Mouse (Mus musculus) leukemia stem cell, adult 10-12 weeks (primary cell): Measurements from ENCODE around the gene Kcnk5. TPM values are rescaled to one million over a fixed set of nuclear protein-coding genes. Genes with fewer than 3 reads are reported as not detected.

Experiments used
- polyA plus RNA-seq: library from polyadenylated mRNA; stranded (reverse); fragments of >175 nt; gene quantifications from 2 replicates; pipeline ENCODE4 v1.2.3, GENCODE M21; 2012; ENCODE audit warnings: low replicate concordance

Kcnk5 gene
- polyA plus RNA-seq, result 10.8 and 18.9 TPM in 2 replicates

GRCm38 (mm10) chr14:20181466-20181921, at the start of gene Kcnk5:
Gene Kcnk5 (minus strand): TSS chr14:20181809.

GRCm38 (mm10) chr14:20138484-20139355, 42.9 kb downstream of the Kcnk5 start, which contains the start of gene Saysd1:
Gene Saysd1 (minus strand): TSS chr14:20138534.

Other genes starting within 250 kb of the Kcnk5 start
- gene Gng2, start 204.2 kb downstream of the Kcnk5 start, polyA plus RNA-seq, result 0.29 and 0.83 TPM in 2 replicates
- 8.4 and 9.9 TPM in 2 replicates for gene Saysd1, start 43.3 kb downstream of the Kcnk5 start, polyA plus RNA-seq
- not detected in 2 replicates for gene Kcnk16, start 87.4 kb upstream of the Kcnk5 start, polyA plus RNA-seq
- gene Nudt13, start 112.9 kb upstream of the Kcnk5 start, polyA plus RNA-seq, result 0.42 and 2.9 TPM in 2 replicates
- gene Ecd, start 166.3 kb upstream of the Kcnk5 start, polyA plus RNA-seq, result 21.0 and 28.1 TPM in 2 replicates
- gene Fam149b, start 166.4 kb upstream of the Kcnk5 start, polyA plus RNA-seq, result 11.2 and 17.6 TPM in 2 replicates
- 72.0 and 133 TPM in 2 replicates for gene Dnajc9, start 207.1 kb upstream of the Kcnk5 start, polyA plus RNA-seq
- gene Mrps16, start 211.8 kb upstream of the Kcnk5 start, polyA plus RNA-seq, result 20.6 and 27.5 TPM in 2 replicates